Mouse (Mus musculus): ENCODE data around the gene Id3. TPM values are rescaled to one million over a fixed set of nuclear protein-coding genes. Genes with fewer than 3 reads are reported as not detected.

Id3 gene
- polyA plus RNA-seq, 1 experiment, result 780 TPM

DNA sequence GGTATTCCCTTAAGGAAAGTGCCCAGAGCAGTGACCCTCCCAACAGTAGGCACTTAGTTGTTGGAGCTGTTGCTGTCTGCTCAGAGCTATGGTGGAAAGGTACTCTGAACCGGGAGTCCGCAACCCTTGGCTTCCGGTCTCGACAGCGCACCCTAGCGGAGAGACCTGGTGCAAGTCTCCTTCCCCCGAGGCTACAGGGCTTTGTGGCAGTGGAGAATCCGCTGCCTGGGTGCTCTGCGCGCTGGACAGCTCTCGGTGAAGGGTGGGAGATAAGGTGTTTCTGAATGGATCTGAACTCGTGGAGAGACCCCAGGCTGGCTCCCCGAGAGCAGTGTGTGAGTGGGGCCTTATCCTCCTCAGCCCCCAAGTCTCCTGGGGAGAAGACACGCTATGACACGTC is 36.7 kb downstream of the Id3 start:
- TF ChIP-seq CEBPB (IDR thresholded peaks at IDR 0.05; ENCODE audit: low read depth) (no peak), MYOD1 (IDR thresholded peaks at IDR 0.05; ENCODE audit: control insufficient read depth, insufficient read length, low read depth) (no peak), FOSL1 (IDR thresholded peaks at IDR 0.05; ENCODE audit: insufficient read depth, low read length, poor library complexity, severe bottlenecking) (no peak), CTCF (IDR thresholded peaks at IDR 0.05; ENCODE audit: control insufficient read depth, insufficient read depth, insufficient read length) (peak; percentile 46), MAX (IDR thresholded peaks at IDR 0.05) (no peak), MYOG (IDR thresholded peaks at IDR 0.05; ENCODE audit: control insufficient read depth, extremely low read depth, insufficient read length) (no peak), USF1 (IDR thresholded peaks at IDR 0.05; ENCODE audit: low read depth) (no peak)
- peaks cover 48% of the 10 kb centered on the region for H3K79me2 ChIP-seq (ENCODE audit: control insufficient read depth, insufficient read depth)
- H3K79me3 ChIP-seq (ENCODE audit: low read depth), result peaks cover 25% of the 10 kb centered on the region
- no peak overlapping the region for H3ac ChIP-seq (ENCODE audit: control insufficient read depth, insufficient read length, low read depth)
- peaks cover 45% of the 10 kb centered on the region for H3K36me3 ChIP-seq (ENCODE audit: control insufficient read depth, insufficient read depth)
- H3K4me3 ChIP-seq (ENCODE audit: insufficient read depth, poor library complexity, severe bottlenecking), result no peak overlapping the region
- H3K27me3 ChIP-seq (ENCODE audit: control insufficient read depth, insufficient read depth, insufficient read length), result no peaks in the 10 kb centered on the region

DNA sequence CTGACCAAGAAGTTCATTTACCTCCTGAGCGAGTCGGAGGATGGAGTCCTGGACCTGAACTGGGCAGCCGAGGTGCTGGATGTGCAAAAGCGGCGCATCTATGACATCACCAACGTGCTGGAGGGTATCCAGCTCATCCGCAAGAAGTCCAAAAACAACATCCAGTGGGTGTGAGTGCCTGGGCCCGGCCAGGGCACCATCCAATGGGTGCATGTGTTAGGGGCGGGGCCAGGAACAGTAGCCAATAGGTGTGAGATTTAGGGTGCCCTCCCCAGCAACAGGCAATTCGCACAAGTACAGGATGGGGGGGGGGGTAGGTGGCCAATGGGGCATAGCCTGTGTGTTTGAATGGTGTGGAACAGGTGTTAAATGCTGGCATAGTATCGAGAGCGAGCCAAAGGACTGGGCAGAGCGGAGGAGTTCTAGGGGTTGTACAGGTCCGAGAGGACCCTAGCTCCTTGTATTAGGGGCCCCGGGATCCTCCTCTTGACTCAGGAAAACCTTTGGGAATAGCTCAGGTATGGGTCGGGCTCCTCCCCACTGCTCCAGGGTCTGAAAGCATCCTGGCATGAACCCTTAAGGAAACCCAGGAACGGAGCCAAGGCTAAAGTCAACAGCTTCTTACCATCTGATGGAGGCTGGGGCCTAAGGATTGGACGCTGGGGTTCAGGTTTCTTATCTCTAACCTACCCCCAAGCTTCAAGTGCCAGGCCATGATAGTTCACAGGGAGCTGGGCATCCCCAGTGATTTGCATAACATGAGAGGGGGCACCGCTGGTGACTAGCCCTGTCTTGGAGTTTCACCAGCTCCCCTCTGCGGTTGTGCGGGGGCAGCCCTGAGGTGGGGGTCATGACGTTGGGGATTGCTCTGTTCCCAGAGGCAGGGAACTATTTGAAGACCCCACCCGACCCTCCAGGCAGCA is 37.4 kb downstream of the Id3 start:
- Histone ChIP-seq H3ac (ENCODE audit: control insufficient read depth, insufficient read length, low read depth) (no peak overlapping the region), H3K79me2 (ENCODE audit: control insufficient read depth, insufficient read depth) (peaks cover 41% of the 10 kb centered on the region), H3K36me3 (ENCODE audit: control insufficient read depth, insufficient read depth) (peaks cover 40% of the 10 kb centered on the region), H3K4me3 (ENCODE audit: insufficient read depth, poor library complexity, severe bottlenecking) (no peak overlapping the region), H3K79me3 (ENCODE audit: low read depth) (peaks cover 19% of the 10 kb centered on the region), H3K27me3 (ENCODE audit: control insufficient read depth, insufficient read depth, insufficient read length) (no peaks in the 10 kb centered on the region)
- no peak for TF ChIP-seq MYOD1 (IDR thresholded peaks at IDR 0.05; ENCODE audit: control insufficient read depth, insufficient read length, low read depth)
- no peak for TF ChIP-seq CTCF (IDR thresholded peaks at IDR 0.05; ENCODE audit: control insufficient read depth, insufficient read depth, insufficient read length)
- no peak for TF ChIP-seq MYOG (IDR thresholded peaks at IDR 0.05; ENCODE audit: control insufficient read depth, extremely low read depth, insufficient read length)
- no peak for TF ChIP-seq MAX (IDR thresholded peaks at IDR 0.05)
- TF ChIP-seq CEBPB (IDR thresholded peaks at IDR 0.05; ENCODE audit: low read depth), result no peak
- TF ChIP-seq USF1 (IDR thresholded peaks at IDR 0.05; ENCODE audit: low read depth), result no peak
- TF ChIP-seq FOSL1 (IDR thresholded peaks at IDR 0.05; ENCODE audit: insufficient read depth, low read length, poor library complexity, severe bottlenecking), result no peak

DNA sequence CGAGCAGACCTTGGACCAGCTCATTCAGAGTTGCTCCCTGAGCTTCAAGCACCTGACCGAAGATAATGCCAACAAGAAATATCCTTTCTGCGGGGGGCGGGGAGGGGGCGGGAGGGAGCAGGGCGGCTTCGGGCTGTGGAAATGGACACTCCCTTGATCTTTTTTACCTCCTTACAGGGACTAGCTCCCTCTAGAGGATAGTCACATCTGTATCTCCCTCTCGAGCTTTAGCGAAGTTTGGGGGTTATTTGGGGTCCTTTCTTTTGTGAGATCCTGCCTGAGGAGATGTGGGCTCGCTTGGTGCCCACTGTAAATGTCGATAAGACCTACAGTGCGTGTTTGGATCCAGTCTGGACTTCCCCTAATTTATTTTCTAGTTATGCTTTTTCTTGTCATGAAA is 38.1 kb downstream of the Id3 start:
- H3K36me3 ChIP-seq (ENCODE audit: control insufficient read depth, insufficient read depth), result peaks cover 40% of the 10 kb centered on the region
- no peak overlapping the region for H3ac ChIP-seq (ENCODE audit: control insufficient read depth, insufficient read length, low read depth)
- TF ChIP-seq USF1 (IDR thresholded peaks at IDR 0.05; ENCODE audit: low read depth) (no peak), MAX (IDR thresholded peaks at IDR 0.05) (no peak), MYOG (IDR thresholded peaks at IDR 0.05; ENCODE audit: control insufficient read depth, extremely low read depth, insufficient read length) (no peak), CTCF (IDR thresholded peaks at IDR 0.05; ENCODE audit: control insufficient read depth, insufficient read depth, insufficient read length) (no peak), FOSL1 (IDR thresholded peaks at IDR 0.05; ENCODE audit: insufficient read depth, low read length, poor library complexity, severe bottlenecking) (no peak), CEBPB (IDR thresholded peaks at IDR 0.05; ENCODE audit: low read depth) (no peak)
- H3K4me3 ChIP-seq (ENCODE audit: insufficient read depth, poor library complexity, severe bottlenecking), result no peak overlapping the region
- peaks cover 13% of the 10 kb centered on the region for H3K79me3 ChIP-seq (ENCODE audit: low read depth)
- no peaks in the 10 kb centered on the region for H3K27me3 ChIP-seq (ENCODE audit: control insufficient read depth, insufficient read depth, insufficient read length)
- peaks cover 37% of the 10 kb centered on the region for H3K79me2 ChIP-seq (ENCODE audit: control insufficient read depth, insufficient read depth)

DNA sequence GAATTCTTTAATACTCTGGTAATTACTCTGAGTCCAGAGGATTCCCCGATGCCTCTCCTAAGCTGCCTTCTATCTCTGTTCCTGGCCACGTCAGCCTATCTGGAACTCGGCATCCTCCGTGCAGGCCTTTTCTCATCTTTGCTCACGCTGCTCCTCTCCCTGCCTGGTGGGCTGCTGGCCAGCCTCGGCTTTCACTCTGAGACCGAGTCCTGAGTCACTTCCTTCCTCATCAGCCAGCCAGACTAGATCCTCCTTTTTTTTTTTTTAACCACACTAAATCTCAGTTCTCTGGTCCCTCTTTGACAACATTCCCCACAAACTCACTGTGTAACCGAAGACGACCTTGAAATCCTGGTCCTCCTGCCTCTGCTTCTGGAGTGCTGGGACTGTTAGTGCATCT is 42.1 kb downstream of the Id3 start:
- Histone ChIP-seq H3K79me3 (ENCODE audit: low read depth) (peaks cover 5% of the 10 kb centered on the region), H3ac (ENCODE audit: control insufficient read depth, insufficient read length, low read depth) (peak overlapping the region; percentile 9), H3K36me3 (ENCODE audit: control insufficient read depth, insufficient read depth) (peaks cover 67% of the 10 kb centered on the region), H3K4me3 (ENCODE audit: insufficient read depth, poor library complexity, severe bottlenecking) (no peak overlapping the region), H3K27me3 (ENCODE audit: control insufficient read depth, insufficient read depth, insufficient read length) (no peaks in the 10 kb centered on the region), H3K79me2 (ENCODE audit: control insufficient read depth, insufficient read depth) (peaks cover 16% of the 10 kb centered on the region)
- TF ChIP-seq USF1 (IDR thresholded peaks at IDR 0.05; ENCODE audit: low read depth), result no peak
- peak; percentile 55 for TF ChIP-seq FOSL1 (IDR thresholded peaks at IDR 0.05; ENCODE audit: insufficient read depth, low read length, poor library complexity, severe bottlenecking)
- TF ChIP-seq MAX (IDR thresholded peaks at IDR 0.05), result peak; percentile 64
- TF ChIP-seq MYOD1 (IDR thresholded peaks at IDR 0.05; ENCODE audit: control insufficient read depth, insufficient read length, low read depth), result peak; percentile 17

DNA sequence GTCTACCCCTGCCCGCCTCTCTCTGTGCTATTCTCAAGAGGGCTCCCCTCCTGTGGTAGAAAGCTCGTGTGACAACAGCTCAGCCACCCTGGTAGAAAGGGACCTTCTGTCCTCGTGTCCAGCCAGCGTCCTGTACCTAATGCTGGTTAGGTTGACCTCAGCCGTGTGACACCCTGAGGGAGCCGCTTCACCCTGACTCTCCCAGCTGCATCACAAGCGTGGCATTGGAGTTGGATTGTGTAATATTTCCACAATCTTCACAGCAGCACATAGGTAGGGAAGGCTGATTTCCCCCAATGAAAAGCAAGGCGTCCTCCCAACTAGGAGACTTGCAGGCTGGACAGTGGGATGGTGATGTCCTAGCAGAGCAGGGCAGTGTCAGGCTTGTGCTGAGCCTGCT is 43.0 kb downstream of the Id3 start:
- H3K27me3 ChIP-seq (ENCODE audit: control insufficient read depth, insufficient read depth, insufficient read length), result no peaks in the 10 kb centered on the region
- TF ChIP-seq USF1 (IDR thresholded peaks at IDR 0.05; ENCODE audit: low read depth) (no peak), CEBPB (IDR thresholded peaks at IDR 0.05; ENCODE audit: low read depth) (peak; percentile 3), FOSL1 (IDR thresholded peaks at IDR 0.05; ENCODE audit: insufficient read depth, low read length, poor library complexity, severe bottlenecking) (no peak), MYOD1 (IDR thresholded peaks at IDR 0.05; ENCODE audit: control insufficient read depth, insufficient read length, low read depth) (no peak)

More for the DNA sequence above, 43.0 kb downstream of the Id3 start:
- Histone ChIP-seq H3ac (ENCODE audit: control insufficient read depth, insufficient read length, low read depth) (no peak overlapping the region), H3K36me3 (ENCODE audit: control insufficient read depth, insufficient read depth) (peaks cover 73% of the 10 kb centered on the region), H3K4me3 (ENCODE audit: insufficient read depth, poor library complexity, severe bottlenecking) (no peak overlapping the region), H3K79me3 (ENCODE audit: low read depth) (no peaks in the 10 kb centered on the region), H3K79me2 (ENCODE audit: control insufficient read depth, insufficient read depth) (peaks cover 9% of the 10 kb centered on the region)
